Mouse (Mus musculus): ENCODE data around the gene Foxb2. TPM values are rescaled to one million over a fixed set of nuclear protein-coding genes. Genes with fewer than 3 reads are reported as not detected.

The Foxb2 gene
- total and polyA plus RNA-seq, 3 experiments, result not detected

DNA sequence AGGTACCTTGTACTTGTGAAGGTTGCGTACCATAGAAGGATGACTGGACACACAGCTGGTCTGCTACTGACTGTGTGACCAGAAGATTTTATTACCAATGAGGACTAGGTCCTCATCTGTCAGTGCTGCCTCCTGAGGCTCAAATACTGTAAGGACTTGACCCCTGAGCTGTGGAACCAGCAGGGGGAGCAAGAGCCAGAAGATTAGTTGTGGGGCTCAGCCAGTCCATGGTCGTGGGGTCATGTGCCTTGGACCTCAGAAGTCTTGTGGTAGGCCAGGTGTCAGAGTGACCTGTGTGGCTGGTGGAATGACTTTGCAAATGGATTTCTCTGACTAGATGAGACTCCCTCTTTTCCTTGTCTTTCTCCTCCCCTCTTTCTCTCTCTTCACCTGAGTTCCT is 29.5 kb upstream of the Foxb2 start:
- Histone ChIP-seq H3K9me3 (replicated peaks; ENCODE audit: low read length) (no peaks in the 10 kb centered on the region), H3K79me2 (replicated peaks; ENCODE audit: control insufficient read depth, extremely low read depth, insufficient read depth, poor library complexity, severe bottlenecking) (no peaks in the 10 kb centered on the region), H3K27me3 (replicated peaks) (no peaks in the 10 kb centered on the region), H3K36me3 (replicated peaks in 1 of 2; ENCODE audit: control insufficient read depth in 1 of 2, insufficient read depth in 1 of 2, low read length in 1 of 2) (no peaks in the 10 kb centered on the region), H3K27ac (ENCODE audit: insufficient read depth, low read depth) (no peak overlapping the region), H3K4me2 (ENCODE audit: insufficient read depth, low read depth, poor library complexity, severe bottlenecking) (no peak overlapping the region), H3K4me3 (replicated peaks in 1 of 3; ENCODE audit: low read depth in 2 of 3, low read length in 2 of 3, poor library complexity in 1 of 3) (no peak overlapping the region), H3K4me1 (ENCODE audit: control insufficient read depth in 1 of 2, insufficient read depth in 2 of 2) (peaks cover 0 to 5% of the 10 kb centered on the region in 2 experiments; a peak in 1 of 4 replicates), H3K9ac (ENCODE audit: insufficient read depth, low read depth) (no peak overlapping the region)
- dilution Hi-C loops (cut with MboI; ENCODE audit: extremely low pct_ligation_motif_present, extremely low pct_unique_long_range_greater_than_20kb, low sequenced_read_pairs) (no loop called here), in situ Hi-C loops (cut with MboI; ENCODE audit: low pct_ligation_motif_present, low pct_unique_long_range_greater_than_20kb, low sequenced_read_pairs) (loop anchor here (10.0 kb wide), 1 partner anchor 112 kb away; no protein-coding TSS in a partner anchor)
- peak; percentile 44 for DNase-seq (ENCODE audit: extremely low read depth)
- TF ChIP-seq CTCF (conservative IDR thresholded peaks at IDR 0.05 in 1 of 2, IDR thresholded peaks at IDR 0.05 in 1 of 2; ENCODE audit: low read depth in 2 of 2, low read length in 2 of 2) (peak; percentile 26 to 77; a peak in 2 of 4 replicates), TCF12 (IDR thresholded peaks at IDR 0.05; ENCODE audit: low read depth, low read length) (0 out of 2 replicates have a peak, but pooled peaks have one; percentile 24), MXI1 (IDR thresholded peaks at IDR 0.05; ENCODE audit: low read depth, low read length) (no peak), SMC3 (IDR thresholded peaks at IDR 0.05; ENCODE audit: low read depth, low read length) (peak; percentile 84), RCOR1 (conservative IDR thresholded peaks at IDR 0.05; ENCODE audit: low read depth, low read length) (no peak), BHLHE40 (IDR thresholded peaks at IDR 0.05; ENCODE audit: low read depth, low read length) (peak; percentile 54), ZC3H11A (IDR thresholded peaks at IDR 0.05; ENCODE audit: low read depth, low read length) (0 out of 2 replicates have a peak, but pooled peaks have one; percentile 13), RAD21 (IDR thresholded peaks at IDR 0.05; ENCODE audit: low read depth, low read length) (peak; percentile 50), PAX5 (IDR thresholded peaks at IDR 0.05; ENCODE audit: low read length) (no peak)

DNA sequence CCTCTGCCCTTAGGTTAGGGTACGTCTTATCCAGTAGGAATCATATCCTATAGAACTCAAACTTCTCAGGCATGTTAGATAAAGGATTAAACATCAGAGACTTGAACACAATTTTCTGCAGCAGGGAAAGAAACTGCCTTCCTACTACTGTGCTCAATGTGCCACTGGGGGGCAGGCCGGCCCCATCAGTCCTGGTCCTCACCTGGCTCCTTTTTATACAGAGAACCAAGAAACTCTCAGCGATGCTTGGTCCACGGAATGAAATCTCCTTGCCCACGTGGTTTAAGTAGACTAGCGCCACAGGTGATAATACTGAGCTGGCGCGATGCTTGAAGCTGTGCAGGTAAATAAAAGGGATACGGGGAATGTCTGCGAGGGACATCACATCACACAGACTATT is 26.1 kb upstream of the Foxb2 start:
- H3K9ac ChIP-seq (ENCODE audit: insufficient read depth, low read depth), result no peak overlapping the region
- peak; percentile 21 for DNase-seq (ENCODE audit: extremely low read depth)
- no peak overlapping the region for H3K4me3 ChIP-seq (replicated peaks in 1 of 3; ENCODE audit: low read depth in 2 of 3, low read length in 2 of 3, poor library complexity in 1 of 3)
- H3K27ac ChIP-seq (ENCODE audit: insufficient read depth, low read depth), result no peak overlapping the region
- TF ChIP-seq SMC3 (IDR thresholded peaks at IDR 0.05; ENCODE audit: low read depth, low read length) (peak; percentile 59), RAD21 (IDR thresholded peaks at IDR 0.05; ENCODE audit: low read depth, low read length) (peak; percentile 64), CTCF (conservative IDR thresholded peaks at IDR 0.05 in 1 of 2, IDR thresholded peaks at IDR 0.05 in 1 of 2; ENCODE audit: low read depth in 2 of 2, low read length in 2 of 2) (peak in 1 of 2 experiments; percentile 62; a peak in 2 of 4 replicates), PAX5 (IDR thresholded peaks at IDR 0.05; ENCODE audit: low read length) (no peak)
- peaks cover 0 to 5% of the 10 kb centered on the region in 2 experiments; a peak in 1 of 4 replicates for H3K4me1 ChIP-seq (ENCODE audit: control insufficient read depth in 1 of 2, insufficient read depth in 2 of 2)
- H3K79me2 ChIP-seq (replicated peaks; ENCODE audit: control insufficient read depth, extremely low read depth, insufficient read depth, poor library complexity, severe bottlenecking), result no peaks in the 10 kb centered on the region
- no peaks in the 10 kb centered on the region for H3K27me3 ChIP-seq (replicated peaks)
- no peaks in the 10 kb centered on the region for H3K36me3 ChIP-seq (replicated peaks in 1 of 2; ENCODE audit: control insufficient read depth in 1 of 2, insufficient read depth in 1 of 2, low read length in 1 of 2)
- in situ Hi-C loops (cut with MboI; ENCODE audit: low pct_ligation_motif_present, low pct_unique_long_range_greater_than_20kb, low sequenced_read_pairs), result loop anchor here (10.0 kb wide), 1 partner anchor 115 kb away; no protein-coding TSS in a partner anchor
- no peak overlapping the region for H3K4me2 ChIP-seq (ENCODE audit: insufficient read depth, low read depth, poor library complexity, severe bottlenecking)
- no peaks in the 10 kb centered on the region for H3K9me3 ChIP-seq (replicated peaks; ENCODE audit: low read length)
- dilution Hi-C loops (cut with MboI; ENCODE audit: extremely low pct_ligation_motif_present, extremely low pct_unique_long_range_greater_than_20kb, low sequenced_read_pairs), result no loop called here

DNA sequence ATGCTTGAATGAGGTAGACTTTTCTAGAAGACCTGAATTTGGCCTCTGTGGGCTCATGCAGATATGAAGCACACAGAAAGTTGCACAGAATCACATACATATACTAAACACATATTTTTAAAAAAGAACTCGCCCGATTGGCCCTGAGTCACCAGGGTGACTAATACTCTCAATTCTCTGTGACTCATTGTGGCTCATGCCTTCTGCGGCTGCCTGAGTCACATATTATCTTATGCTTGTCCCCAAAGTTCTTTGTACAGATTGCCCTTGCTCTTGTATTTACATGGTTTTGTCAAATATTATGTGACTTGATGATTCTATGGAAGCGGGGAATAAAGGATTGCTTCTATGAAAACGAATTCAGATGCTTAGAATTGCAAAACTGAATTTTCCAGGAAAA is 25.0 kb upstream of the Foxb2 start:
- Histone ChIP-seq H3K4me2 (ENCODE audit: insufficient read depth, low read depth, poor library complexity, severe bottlenecking) (no peak overlapping the region), H3K27me3 (replicated peaks) (no peaks in the 10 kb centered on the region), H3K4me1 (ENCODE audit: control insufficient read depth in 1 of 2, insufficient read depth in 2 of 2) (peaks cover 0 to 5% of the 10 kb centered on the region in 2 experiments; a peak in 1 of 4 replicates), H3K27ac (ENCODE audit: insufficient read depth, low read depth) (no peak overlapping the region), H3K4me3 (replicated peaks in 1 of 3; ENCODE audit: low read depth in 2 of 3, low read length in 2 of 3, poor library complexity in 1 of 3) (no peak overlapping the region), H3K9me3 (replicated peaks; ENCODE audit: low read length) (no peaks in the 10 kb centered on the region), H3K36me3 (replicated peaks in 1 of 2; ENCODE audit: control insufficient read depth in 1 of 2, insufficient read depth in 1 of 2, low read length in 1 of 2) (no peaks in the 10 kb centered on the region), H3K9ac (ENCODE audit: insufficient read depth, low read depth) (no peak overlapping the region), H3K79me2 (replicated peaks; ENCODE audit: control insufficient read depth, extremely low read depth, insufficient read depth, poor library complexity, severe bottlenecking) (no peaks in the 10 kb centered on the region)
- peak; percentile 22 for DNase-seq (ENCODE audit: extremely low read depth)
- dilution Hi-C loops (cut with MboI; ENCODE audit: extremely low pct_ligation_motif_present, extremely low pct_unique_long_range_greater_than_20kb, low sequenced_read_pairs), result no loop called here
- TF ChIP-seq ZKSCAN1 (IDR thresholded peaks at IDR 0.05; ENCODE audit: borderline replicate concordance, low read depth, low read length) (no peak), ETS1 (conservative IDR thresholded peaks at IDR 0.05; ENCODE audit: low read depth, low read length) (peak; percentile 21; the same call in 1 of the 2 replicates)
- in situ Hi-C loops (cut with MboI; ENCODE audit: low pct_ligation_motif_present, low pct_unique_long_range_greater_than_20kb, low sequenced_read_pairs), result no loop called here
